Mouse (Mus musculus) CH12.LX (cell line): ENCODE data around the gene Tmem222. TPM values are rescaled to one million over a fixed set of nuclear protein-coding genes. Genes with fewer than 3 reads are reported as not detected.

ENCODE experiments used
- DNase-seq: peaks from one replicate; pipeline ENCODE4 v3.0.0-alpha.2; 2013; ENCODE audit errors: extremely low read depth
- H3K27ac ChIP-seq: 2 replicates; pipeline ENCODE4 v1.5.1; 2012; ENCODE audit warnings: low read depth, mild to moderate bottlenecking, control low read depth, moderate library complexity; ENCODE audit not compliant: insufficient read depth
- H3K27me3 ChIP-seq: replicated peaks from 2 replicates; pipeline ENCODE3; 2012; ENCODE audit warnings: inconsistent platforms
- H3K36me3 ChIP-seq, 2 experiments: replicated peaks in 1 of 2; 2 replicates each; pipeline versions ENCODE3 to v1.6.1; 2012; ENCODE audit warnings: inconsistent platforms in 1 of 2, low read length in 1 of 2, mild to moderate bottlenecking in 1 of 2, mixed read lengths in 1 of 2, moderate library complexity in 1 of 2; ENCODE audit not compliant: control insufficient read depth in 1 of 2, insufficient read depth in 1 of 2
- H3K4me1 ChIP-seq, 2 experiments: 2 replicates each; pipeline ENCODE4 v1.6.1; 2012; ENCODE audit warnings: inconsistent platforms in 1 of 2, moderate library complexity in 1 of 2; ENCODE audit not compliant: insufficient read depth in 2 of 2, control insufficient read depth in 1 of 2
- H3K4me2 ChIP-seq: 2 replicates; pipeline ENCODE4 v1.6.1; 2012; ENCODE audit warnings: low read depth, mild to moderate bottlenecking, control low read depth; ENCODE audit not compliant: poor library complexity, insufficient read depth, severe bottlenecking
- H3K4me3 ChIP-seq, 3 experiments: fragments of 150-350 bp in 1 of 3; sonication (generic) in 1 of 3; replicated peaks in 1 of 3; 2 replicates each; pipeline versions ENCODE3 to v1.5.1; 2011 to 2012; ENCODE audit warnings: low read depth in 2 of 3, low read length in 2 of 3, mild to moderate bottlenecking in 2 of 3, moderate library complexity in 2 of 3, control low read depth in 1 of 3, improper control_type of control experiment in 1 of 3, inconsistent platforms in 1 of 3, mixed read lengths in 1 of 3; ENCODE audit not compliant: poor library complexity in 1 of 3
- H3K79me2 ChIP-seq: replicated peaks from 2 replicates; pipeline ENCODE4 v1.6.1; 2012; ENCODE audit warnings: mild to moderate bottlenecking, moderate library complexity; ENCODE audit not compliant: control insufficient read depth, poor library complexity, insufficient read depth, severe bottlenecking; ENCODE audit errors: extremely low read depth
- H3K9ac ChIP-seq: 2 replicates; pipeline ENCODE4 v1.6.1; 2012; ENCODE audit warnings: low read depth, mild to moderate bottlenecking, control low read depth, moderate library complexity; ENCODE audit not compliant: insufficient read depth
- H3K9me3 ChIP-seq: replicated peaks from 2 replicates; pipeline ENCODE3; 2012; ENCODE audit warnings: low read length, inconsistent platforms, mixed read lengths
- BHLHE40 ChIP-seq: IDR thresholded peaks from 2 replicates; pipeline ENCODE4 v1.6.1; 2011; ENCODE audit warnings: mild to moderate bottlenecking, low read depth, low read length, improper control_type of control experiment
- CHD1 ChIP-seq: IDR thresholded peaks from 2 replicates; pipeline ENCODE4 v1.6.1; 2012; ENCODE audit warnings: low read depth, low read length, improper control_type of control experiment, inconsistent platforms
- CHD2 ChIP-seq: IDR thresholded peaks from 2 replicates; pipeline ENCODE4 v1.6.1; 2011; ENCODE audit warnings: low read length, improper control_type of control experiment
- CTCF ChIP-seq, 2 experiments: IDR thresholded peaks in 1 of 2; conservative IDR thresholded peaks in 1 of 2; 2 replicates each; pipeline ENCODE4 v1.5.1; 2011 to 2012; ENCODE audit warnings: low read depth in 2 of 2, low read length in 2 of 2, improper control_type of control experiment in 1 of 2, inconsistent platforms in 1 of 2, mild to moderate bottlenecking in 1 of 2, moderate library complexity in 1 of 2
- KAT2A ChIP-seq: IDR thresholded peaks from 2 replicates; pipeline ENCODE4 v1.6.1; 2012; ENCODE audit warnings: low read length, improper control_type of control experiment, inconsistent platforms; ENCODE audit not compliant: insufficient replicate concordance
- MAX ChIP-seq: IDR thresholded peaks from 2 replicates; pipeline ENCODE4 v1.6.1; 2011; ENCODE audit warnings: low read length, improper control_type of control experiment
- MEF2A ChIP-seq: IDR thresholded peaks from 2 replicates; pipeline ENCODE4 v1.6.1; 2014; ENCODE audit warnings: low read depth, mild to moderate bottlenecking, inconsistent platforms, low read length, improper control_type of control experiment, borderline replicate concordance
- SIN3A ChIP-seq: IDR thresholded peaks from 2 replicates; pipeline ENCODE4 v1.6.1; 2012; ENCODE audit warnings: low read length, improper control_type of control experiment, inconsistent platforms
- TBP ChIP-seq: conservative IDR thresholded peaks from 2 replicates; pipeline ENCODE4 v1.6.1; 2011; ENCODE audit warnings: low read depth, low read length, improper control_type of control experiment
- USF1 ChIP-seq: IDR thresholded peaks from 2 replicates; pipeline ENCODE4 v1.6.1; 2014; ENCODE audit warnings: low read depth, mild to moderate bottlenecking, inconsistent platforms, low read length, improper control_type of control experiment
- ZC3H11A ChIP-seq: IDR thresholded peaks from 2 replicates; pipeline ENCODE4 v1.6.1; 2012; ENCODE audit warnings: low read depth, mild to moderate bottlenecking, inconsistent platforms, low read length, improper control_type of control experiment
- ZMIZ1 ChIP-seq: IDR thresholded peaks from 2 replicates; pipeline ENCODE4 v1.6.1; 2012; ENCODE audit warnings: low read depth, mild to moderate bottlenecking, inconsistent platforms, low read length, improper control_type of control experiment
- ZNF384 ChIP-seq: IDR thresholded peaks from 2 replicates; pipeline ENCODE4 v1.6.1; 2012; ENCODE audit warnings: low read depth, low read length, improper control_type of control experiment, inconsistent platforms
- dilution Hi-C: fragments of 300-500 bp; cut with MboI; formaldehyde crosslinking; loops from 2 replicates; pipeline ENCODE4 v1.14.3; 2020; ENCODE audit warnings: low sequenced_read_pairs; ENCODE audit not compliant: extremely low pct_unique_long_range_greater_than_20kb, extremely low pct_ligation_motif_present
- in situ Hi-C: fragments of 300-500 bp; cut with MboI; formaldehyde crosslinking; loops from 3 replicates; pipeline ENCODE4 v1.14.3; 2019; ENCODE audit warnings: low sequenced_read_pairs, low pct_ligation_motif_present, low pct_unique_long_range_greater_than_20kb, mixed read lengths
- polyA plus RNA-seq: library from polyadenylated mRNA; unstranded; fragments of >175 nt; gene quantifications from 2 replicates; pipeline ENCODE4 v1.2.1, GENCODE M21; 2012; ENCODE audit warnings: low read depth; ENCODE audit not compliant: insufficient read length
- total RNA-seq, 2 experiments: library from RNA; depleted of rRNA; stranded (reverse); fragments of 300-350 nt in 1 of 2; fragments of >200 nt in 1 of 2; gene quantifications; 2 replicates each; pipeline ENCODE4 v1.2.3; 2012 to 2014

Tmem222 gene
- total and polyA plus RNA-seq, 3 experiments, result 64.8 to 95.7 (median 73.2) TPM

GRCm38 (mm10) chr4:133277104-133278026 is at the start of gene Tmem222 (continued):
- peak; percentile 87 for TF ChIP-seq SIN3A

- Histone ChIP-seq H3K27me3 (no peaks in the 10 kb centered on the region), H3K4me2 (no peak overlapping the region), H3K4me3 (no peak overlapping the region), H3K4me1 (no peaks in the 10 kb centered on the region), H3K27ac (no peak overlapping the region), H3K9me3 (no peaks in the 10 kb centered on the region), H3K9ac (no peak overlapping the region), H3K79me2 (no peaks in the 10 kb centered on the region)
- no peak for DNase-seq
- in situ Hi-C loops (no loop called here), dilution Hi-C loops (no loop called here)
- TF ChIP-seq USF1 (no peak), CHD2 (no peak), KAT2A (no peak)
- TF ChIP-seq, all 38 proteins: peak for 0
- peaks cover 2 to 21% of the 10 kb centered on the region in 2 experiments for H3K36me3 ChIP-seq
Observed at GRCm38 (mm10) chr4:133319667-133320066, 42.1 kb upstream of the Tmem222 start.

DNA sequence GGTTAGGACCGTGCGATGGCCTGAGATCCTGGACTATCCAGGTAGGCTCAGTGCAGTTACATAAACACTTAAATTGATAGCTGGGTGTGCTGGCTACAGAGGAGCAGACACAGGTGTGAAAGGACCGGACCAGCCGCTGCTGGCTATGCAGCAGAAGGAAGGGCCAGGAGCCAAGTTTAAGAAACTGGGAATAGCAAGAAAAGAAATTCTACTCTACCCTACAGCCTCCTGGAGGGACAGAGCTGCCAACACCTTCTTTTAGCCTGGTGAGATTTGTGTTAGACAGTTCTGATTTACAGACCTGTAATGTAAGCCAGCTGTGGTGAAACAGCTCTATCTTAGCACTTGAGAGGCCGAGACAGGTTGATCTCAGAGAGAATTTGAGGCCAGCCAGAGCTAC is 38.4 kb upstream of the Tmem222 start:
- dilution Hi-C loops (no loop called here), in situ Hi-C loops (no loop called here)
- Histone ChIP-seq H3K9me3 (no peaks in the 10 kb centered on the region), H3K9ac (no peak overlapping the region), H3K4me3 (no peak overlapping the region), H3K4me1 (no peaks in the 10 kb centered on the region), H3K79me2 (no peaks in the 10 kb centered on the region), H3K36me3 (peaks cover 2 to 24% of the 10 kb centered on the region in 2 experiments), H3K27me3 (no peaks in the 10 kb centered on the region), H3K27ac (no peak overlapping the region), H3K4me2 (no peak overlapping the region)
- no peak for DNase-seq
- TF ChIP-seq MAX, result no peak
- no peak for TF ChIP-seq ZMIZ1
- no peak for TF ChIP-seq CTCF (conservative IDR thresholded peaks at IDR 0.05 in 1 of 2, IDR thresholded peaks at IDR 0.05 in 1 of 2; ENCODE audit: low read depth in 2 of 2, low read length in 2 of 2)
- no peak for TF ChIP-seq BHLHE40
- TF ChIP-seq ZC3H11A, result no peak
- no peak for TF ChIP-seq CHD1
- no peak for TF ChIP-seq TBP
- no peak for TF ChIP-seq MEF2A
- no peak for TF ChIP-seq ZNF384
